Mouse (Mus musculus) CD4-positive, CD25-positive, alpha-beta regulatory T cell (primary cell): ENCODE measurements around the gene Atp6v1d. TPM values are rescaled to one million over a fixed set of nuclear protein-coding genes. Genes with fewer than 3 reads are reported as not detected.

Experiments used
- polyA plus RNA-seq: library from polyadenylated mRNA; unstranded; fragments of 100-300 nt; shearing (Covaris generic); gene quantifications from one replicate; pipeline ENCODE4 v1.2.1, GENCODE M21; 2017

The Atp6v1d gene
- polyA plus RNA-seq: 224 TPM

DNA sequence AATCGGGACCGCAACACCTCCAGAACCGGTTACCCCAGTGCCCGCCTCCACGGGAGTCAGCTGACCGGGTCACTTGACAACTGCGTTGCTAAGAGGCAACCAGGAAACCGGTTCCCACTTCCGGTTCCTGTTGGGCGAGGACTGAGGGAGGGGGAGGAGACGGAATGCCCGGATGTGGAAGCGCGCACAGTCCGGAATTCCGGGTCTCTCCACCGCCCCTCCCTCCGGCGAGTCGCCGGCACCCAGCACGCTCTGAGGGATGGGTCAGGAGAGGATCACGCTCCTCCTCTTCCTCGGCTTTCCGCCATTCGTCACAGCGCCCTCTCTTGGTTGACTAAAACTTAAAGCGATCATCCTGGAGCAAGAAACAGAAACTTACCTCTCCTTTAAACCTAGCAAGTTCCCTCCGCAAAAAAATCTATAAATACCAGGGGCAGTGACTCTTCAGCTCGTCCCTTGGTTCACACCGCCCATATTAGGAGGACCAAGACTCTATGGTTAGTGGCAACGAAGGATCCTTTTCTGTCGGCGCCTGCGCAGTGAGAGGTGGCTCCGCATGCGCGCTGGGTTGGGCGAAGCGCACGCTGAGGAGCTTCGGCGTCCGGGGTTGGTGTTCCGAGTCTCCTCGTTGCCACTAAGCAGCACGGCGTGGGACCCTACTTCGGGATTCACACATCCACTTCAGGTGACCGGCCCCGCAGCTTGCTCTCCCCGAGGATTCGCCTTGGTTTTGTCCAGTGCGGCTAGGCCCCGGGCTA, at the start of gene Atp6v1d, which contains the start of gene Eif2s1:
Gene Atp6v1d (minus strand): TSS at position 143 of the 758 bp plus-strand sequence.
Gene Eif2s1 (plus strand): TSS at position 324 of the 758 bp plus-strand sequence.

DNA sequence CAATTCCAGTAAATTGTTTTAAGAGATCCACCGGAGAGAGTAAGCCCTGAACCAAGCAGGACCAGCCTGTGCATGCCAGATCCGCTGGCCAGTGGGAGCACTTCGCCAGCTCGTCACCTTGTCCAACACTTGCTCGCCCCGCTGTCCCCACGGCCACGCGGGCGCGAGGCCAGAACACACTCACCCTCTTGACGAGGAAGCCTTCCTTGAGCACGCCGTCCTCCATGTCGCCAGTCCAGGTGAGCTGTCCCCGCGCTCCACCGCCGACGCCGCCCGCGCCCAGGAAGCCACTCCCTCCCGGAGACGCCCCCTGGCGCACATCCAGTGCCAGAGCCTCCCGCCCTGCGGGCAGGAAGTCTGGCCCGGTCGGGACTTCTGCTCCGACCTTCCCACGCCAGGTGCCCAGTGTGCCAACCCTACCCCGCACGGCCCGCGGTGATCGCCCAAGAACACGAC, 45.3 kb upstream of the Atp6v1d start, which contains the start of gene Plek2:
Gene Plek2 (minus strand): TSS at position 258 of the 456 bp plus-strand sequence.

Other genes starting within 250 kb of the Atp6v1d start
- not detected for gene Fam71d, start 170.1 kb downstream of the Atp6v1d start, polyA plus RNA-seq
- gene Mpp5, start 112.7 kb downstream of the Atp6v1d start, polyA plus RNA-seq: 14.2 TPM
- gene Eif2s1, start 181 bp upstream of the Atp6v1d start, polyA plus RNA-seq: 184 TPM
- gene Plek2, start 45.3 kb upstream of the Atp6v1d start, polyA plus RNA-seq: 0.18 TPM
- gene Tmem229b, start 146.0 kb upstream of the Atp6v1d start, polyA plus RNA-seq: 50.4 TPM
- gene Plekhh1, start 167.5 kb upstream of the Atp6v1d start, polyA plus RNA-seq: 0.29 TPM
- gene Pigh, start 228.0 kb upstream of the Atp6v1d start, polyA plus RNA-seq: 20.8 TPM